Mouse (Mus musculus) thymus, adult 2 months (tissue): Measurements from ENCODE around the gene Tbc1d13. TPM values are rescaled to one million over a fixed set of nuclear protein-coding genes. Genes with fewer than 3 reads are reported as not detected.
"Not testable (repeated sequence)": the region's sequence is repeated elsewhere in the genome, so short reads cannot be mapped to it uniquely, and the experiment has no call there.

Source experiments
- DNase-seq: peaks from one replicate; pipeline ENCODE4 v3.0.0; 2021
- H3K27ac ChIP-seq: fragments of 200-500 bp; 2 replicates; pipeline ENCODE4 v1.5.1; 2012; ENCODE audit warnings: low read length, control low read depth; ENCODE audit not compliant: control insufficient read depth, insufficient read depth
- H3K27me3 ChIP-seq: fragments of 200-500 bp; 2 replicates; pipeline ENCODE4 v1.6.1; 2012; ENCODE audit warnings: mild to moderate bottlenecking, low read length, moderate library complexity, mixed read lengths; ENCODE audit not compliant: control insufficient read depth, insufficient read depth
- H3K36me3 ChIP-seq: fragments of 200-500 bp; 2 replicates; pipeline ENCODE4 v1.6.1; 2012; ENCODE audit warnings: mild to moderate bottlenecking, low read length, moderate library complexity; ENCODE audit not compliant: control insufficient read depth, insufficient read depth
- H3K4me1 ChIP-seq: fragments of 200-500 bp; replicated peaks from 2 replicates; pipeline ENCODE4 v1.6.1; 2012; ENCODE audit warnings: low read length; ENCODE audit not compliant: control insufficient read depth, insufficient read depth
- H3K4me3 ChIP-seq: fragments of 200-500 bp; 2 replicates; pipeline ENCODE4 v1.5.1; 2012; ENCODE audit warnings: mild to moderate bottlenecking, low read length, control low read depth, moderate library complexity; ENCODE audit not compliant: control insufficient read depth, insufficient read depth
- CTCF ChIP-seq: fragments of 200-500 bp; IDR thresholded peaks from 2 replicates; pipeline ENCODE4 v1.5.1; 2012; ENCODE audit warnings: mild to moderate bottlenecking, control low read depth, low read length, moderate library complexity, borderline replicate concordance; ENCODE audit not compliant: control insufficient read depth, poor library complexity, insufficient read depth; ENCODE audit errors: extremely low read depth
- POLR2A ChIP-seq: fragments of 200-500 bp; IDR thresholded peaks from 2 replicates; pipeline ENCODE4 v1.6.1; 2012; ENCODE audit warnings: mild to moderate bottlenecking, low read length, control low read depth, moderate library complexity; ENCODE audit not compliant: control insufficient read depth, poor library complexity, insufficient read depth; ENCODE audit errors: extremely low read depth
- WGBS: fragments of 180-500 bp; shearing (Covaris S2); methylation state at CpG from one replicate; pipeline ENCODE4 v1.1.7; 2018; 5-methylcytosine and 5-hydroxymethylcytosine counted together
- polyA plus RNA-seq: library from polyadenylated mRNA; depleted of rRNA; stranded (reverse); fragments of >200 nt; gene quantifications from 2 replicates; pipeline ENCODE4 v1.2.3, GENCODE M21; 2012

The Tbc1d13 gene
- polyA plus RNA-seq, 1 experiment = 92.9 TPM

- WGBS = 100% methylated on average over 2 of the region's 2 CpGs
- no peaks in the 10 kb centered on the region for H3K27me3 ChIP-seq
- no peak for DNase-seq
- H3K4me3 ChIP-seq = no peak overlapping the region
- peaks cover 20% of the 10 kb centered on the region for H3K4me1 ChIP-seq
- H3K27ac ChIP-seq = no peak overlapping the region
- 0 out of 2 replicates have a peak, but pooled peaks cover 6% of the 10 kb centered on the region for H3K36me3 ChIP-seq
- no peak for TF ChIP-seq CTCF
These were observed 43.0 kb downstream of the Tbc1d13 start for GRCm38 (mm10) chr2:30176561-30176960.

- DNase-seq = peak; percentile 94
- H3K36me3 ChIP-seq = 0 out of 2 replicates have a peak, but pooled peaks cover 6% of the 10 kb centered on the region
- H3K4me3 ChIP-seq = peak within 1 kb of the TSS; percentile 82
- WGBS = 3% methylated on average over 54 of the region's 54 CpGs
- H3K27ac ChIP-seq = no peak within 1 kb of the TSS
- peaks cover 12% of the 10 kb centered on the region for H3K4me1 ChIP-seq
- peak; percentile 61; the same call in 1 of the 2 replicates for TF ChIP-seq POLR2A
- TF ChIP-seq CTCF = 0 out of 2 replicates have a peak, but pooled peaks have one; percentile 32
- no peaks in the 10 kb centered on the region for H3K27me3 ChIP-seq
These were observed 44.4 kb downstream of the Tbc1d13 start, which contains the start of gene Spout1 for GRCm38 (mm10) chr2:30177700-30178675. Gene Spout1, minus strand, starts transcription at chr2:30178459.

GRCm38 (mm10) chr2:30178711-30179110, 45.2 kb downstream of the Tbc1d13 start:
- H3K4me1 ChIP-seq = peaks cover 12% of the 10 kb centered on the region
- not testable (repeated sequence) for H3K36me3 ChIP-seq, H3K27me3 ChIP-seq, DNase-seq, H3K4me3 ChIP-seq, H3K27ac ChIP-seq
- WGBS = 48% methylated on average over 7 of the region's 7 CpGs

- H3K27ac ChIP-seq = no peak overlapping the region
These were observed 48.9 kb downstream of the Tbc1d13 start for GRCm38 (mm10) chr2:30182424-30182823.

GRCm38 (mm10) chr2:30183721-30184120, 50.2 kb downstream of the Tbc1d13 start:
- Histone ChIP-seq H3K4me3 (no peak overlapping the region), H3K36me3 (no peaks in the 10 kb centered on the region), H3K27ac (no peak overlapping the region), H3K4me1 (no peaks in the 10 kb centered on the region), H3K27me3 (no peaks in the 10 kb centered on the region)
- WGBS = 89% methylated on average over 3 of the region's 3 CpGs
- no peak for TF ChIP-seq POLR2A
- TF ChIP-seq CTCF = no peak
- DNase-seq = no peak

More at GRCm38 (mm10) chr2:30182424-30182823, 48.9 kb downstream of the Tbc1d13 start:
- no peak overlapping the region for H3K4me3 ChIP-seq
- H3K4me1 ChIP-seq = peaks cover 6% of the 10 kb centered on the region
- no peak for DNase-seq
- WGBS = 97% methylated on average over 2 of the region's 2 CpGs
- no peaks in the 10 kb centered on the region for H3K27me3 ChIP-seq
- no peaks in the 10 kb centered on the region for H3K36me3 ChIP-seq
- TF ChIP-seq CTCF (no peak), POLR2A (no peak)

GRCm38 (mm10) chr2:30185276-30185675, 51.7 kb downstream of the Tbc1d13 start:
- WGBS = 96% methylated on average over 6 of the region's 6 CpGs
- Histone ChIP-seq H3K27ac (no peak overlapping the region), H3K36me3 (no peaks in the 10 kb centered on the region), H3K4me3 (no peak overlapping the region), H3K4me1 (no peaks in the 10 kb centered on the region), H3K27me3 (no peaks in the 10 kb centered on the region)
- no peak for DNase-seq
- no peak for TF ChIP-seq CTCF
- no peak for TF ChIP-seq POLR2A

GRCm38 (mm10) chr2:30185681-30186080, 52.1 kb downstream of the Tbc1d13 start:
- Histone ChIP-seq H3K27me3 (no peaks in the 10 kb centered on the region), H3K4me3 (no peak overlapping the region), H3K27ac (no peak overlapping the region), H3K36me3 (no peaks in the 10 kb centered on the region), H3K4me1 (no peaks in the 10 kb centered on the region)
- DNase-seq = no peak
- TF ChIP-seq CTCF (no peak), POLR2A (no peak)
- whole genome bisulfite sequencing = 96% methylated on average over 3 of the region's 3 CpGs
